Mouse (Mus musculus) layer of hippocampus, adult 9-11 months (tissue): ENCODE data around the gene Gapvd1.
"Not testable (repeated sequence)": the region's sequence is repeated elsewhere in the genome, so short reads cannot be mapped to it uniquely, and the experiment has no call there.

Experiments
- DNase-seq: peaks from one replicate; pipeline ENCODE4 v3.0.0; 2022

The Gapvd1 gene

GRCm38 (mm10) chr2:34771368-34772226 lies 16.6 kb upstream of the Gapvd1 start, which contains the start of gene Hspa5:
TSS of gene Hspa5 (plus strand) at chr2:34771970.
- peak; percentile 100 for DNase-seq

GRCm38 (mm10) chr2:34770951-34771350 lies 15.9 kb upstream of the Gapvd1 start:
- DNase-seq = no peak

GRCm38 (mm10) chr2:34770049-34770448 lies 15.0 kb upstream of the Gapvd1 start:
- DNase-seq = no peak

- DNase-seq = no peak
Measured at GRCm38 (mm10) chr2:34764801-34765200, 9.8 kb upstream of the Gapvd1 start.

- no peak for DNase-seq
Measured at GRCm38 (mm10) chr2:34762872-34763271, 7.8 kb upstream of the Gapvd1 start.

GRCm38 (mm10) chr2:34762174-34762573 lies 7.1 kb upstream of the Gapvd1 start:
- DNase-seq = no peak

GRCm38 (mm10) chr2:34761272-34761671 lies 6.2 kb upstream of the Gapvd1 start:
- not testable (repeated sequence) for DNase-seq

GRCm38 (mm10) chr2:34757341-34757740 lies 2.3 kb upstream of the Gapvd1 start:
- DNase-seq = no peak

GRCm38 (mm10) chr2:34753811-34754550 lies 1.1 kb downstream of the Gapvd1 start:
- DNase-seq = peak; percentile 78

GRCm38 (mm10) chr2:34750245-34750644 lies 4.8 kb downstream of the Gapvd1 start:
- DNase-seq = no peak

GRCm38 (mm10) chr2:34748479-34748878 lies 6.6 kb downstream of the Gapvd1 start:
- no peak for DNase-seq

GRCm38 (mm10) chr2:34745673-34746072 lies 9.4 kb downstream of the Gapvd1 start:
- no peak for DNase-seq

GRCm38 (mm10) chr2:34744476-34744875 lies 10.6 kb downstream of the Gapvd1 start:
- no peak for DNase-seq

GRCm38 (mm10) chr2:34742675-34743074 lies 12.4 kb downstream of the Gapvd1 start:
- no peak for DNase-seq

- DNase-seq = no peak
Measured at GRCm38 (mm10) chr2:34741390-34742159, 13.5 kb downstream of the Gapvd1 start.

GRCm38 (mm10) chr2:34739684-34740391 lies 15.2 kb downstream of the Gapvd1 start:
- DNase-seq = no peak

- DNase-seq = no peak
Measured at GRCm38 (mm10) chr2:34737911-34738310, 17.1 kb downstream of the Gapvd1 start.

GRCm38 (mm10) chr2:34736626-34737025 lies 18.4 kb downstream of the Gapvd1 start:
- DNase-seq = no peak

- no peak for DNase-seq
Measured at GRCm38 (mm10) chr2:34727045-34727728, 27.8 kb downstream of the Gapvd1 start.

- no peak for DNase-seq
Measured at GRCm38 (mm10) chr2:34725269-34725668, 29.8 kb downstream of the Gapvd1 start.

- DNase-seq = no peak
Measured at GRCm38 (mm10) chr2:34718196-34718595, 36.8 kb downstream of the Gapvd1 start.

- DNase-seq = no peak
Measured at GRCm38 (mm10) chr2:34711904-34712303, 43.1 kb downstream of the Gapvd1 start.
